Mouse (Mus musculus) left cerebral cortex, adult 8-10 months (tissue): ENCODE results near the gene Prkn. TPM values are rescaled to one million over a fixed set of nuclear protein-coding genes. Genes with fewer than 3 reads are reported as not detected.

Experiments
- DNase-seq, 2 experiments: peaks; one replicate each; pipeline ENCODE4 v3.0.0; 2022; ENCODE audit warnings: low spot score in 2 of 2
- total RNA-seq, 4 experiments: library from RNA; stranded (reverse); gene quantifications; 2 replicates each; pipeline ENCODE4 v1.2.4; 2022

Prkn gene
- total RNA-seq, 4 experiments from 2014 or later: 17.6 to 23.7 (median 21.6) TPM

- no peak for DNase-seq
These were observed 287.0 kb downstream of the Prkn start for GRCm38 (mm10) chr17:11127217-11127616.

GRCm38 (mm10) chr17:11130919-11131318 lies 290.7 kb downstream of the Prkn start:
- no peak for DNase-seq

- peak in 1 of 2 experiments; percentile 81 for DNase-seq
These were observed 302.1 kb downstream of the Prkn start for GRCm38 (mm10) chr17:11142321-11142720.

GRCm38 (mm10) chr17:11156119-11156518 lies 315.9 kb downstream of the Prkn start:
- DNase-seq: peak in 1 of 2 experiments; percentile 20

- DNase-seq: peak; percentile 50 to 92
These were observed 317.4 kb downstream of the Prkn start for GRCm38 (mm10) chr17:11157536-11157935.

GRCm38 (mm10) chr17:11161436-11161835 lies 321.3 kb downstream of the Prkn start:
- DNase-seq: no peak

- DNase-seq: peak in 1 of 2 experiments; percentile 11
These were observed 322.6 kb downstream of the Prkn start for GRCm38 (mm10) chr17:11162770-11163169.

- DNase-seq: no peak
These were observed 347.2 kb downstream of the Prkn start for GRCm38 (mm10) chr17:11187356-11187755.

GRCm38 (mm10) chr17:11188494-11188893 lies 348.3 kb downstream of the Prkn start:
- no peak for DNase-seq

- DNase-seq: no peak
These were observed 350.1 kb downstream of the Prkn start for GRCm38 (mm10) chr17:11190306-11190705.

- DNase-seq: no peak
These were observed 357.9 kb downstream of the Prkn start for GRCm38 (mm10) chr17:11198134-11198533.

- peak in 1 of 2 experiments; percentile 46 for DNase-seq
These were observed 368.9 kb downstream of the Prkn start for GRCm38 (mm10) chr17:11209063-11209462.

- peak; percentile 28 to 40 for DNase-seq
These were observed 370.8 kb downstream of the Prkn start for GRCm38 (mm10) chr17:11211006-11211405.

GRCm38 (mm10) chr17:11211591-11211990 lies 371.4 kb downstream of the Prkn start:
- DNase-seq: no peak

GRCm38 (mm10) chr17:11213689-11214088 lies 373.5 kb downstream of the Prkn start:
- DNase-seq: no peak

- DNase-seq: no peak
These were observed 388.8 kb downstream of the Prkn start for GRCm38 (mm10) chr17:11229011-11229410.

- no peak for DNase-seq
These were observed 389.2 kb downstream of the Prkn start for GRCm38 (mm10) chr17:11229426-11229825.

GRCm38 (mm10) chr17:11230604-11231395 lies 390.6 kb downstream of the Prkn start:
- DNase-seq: no peak

- DNase-seq: no peak
These were observed 395.1 kb downstream of the Prkn start for GRCm38 (mm10) chr17:11235273-11235672.

- DNase-seq: no peak
These were observed 404.9 kb downstream of the Prkn start for GRCm38 (mm10) chr17:11245040-11245439.

- DNase-seq: no peak
These were observed 409.0 kb downstream of the Prkn start for GRCm38 (mm10) chr17:11249216-11249615.

GRCm38 (mm10) chr17:11260663-11261062 lies 420.5 kb downstream of the Prkn start:
- DNase-seq: no peak

GRCm38 (mm10) chr17:11261679-11262078 lies 421.5 kb downstream of the Prkn start:
- no peak for DNase-seq
